8 mouse cellular contexts compared by ENCODE assay signal in genomic region chr11:101968791-101969190, GRCm38 (mm10). TPM values are rescaled to one million over a fixed set of nuclear protein-coding genes. Genes with fewer than 3 reads are reported as not detected.
DNase-seq lines count a peak whose midpoint lies in the region; ATAC-seq lines count a peak whose summit lies in the region.

No protein-coding gene starts in this region.

- DNase-seq in adrenal gland, adult 2 months, result peak; percentile 72
- peak; percentile 94 for DNase-seq in embryo, embryonic 10 days (ENCODE audit: low spot score)
- DNase-seq in gastrocnemius, postnatal 14 days, result peak; percentile 74
- peak; percentile 87 for DNase-seq in induced T-regulatory cell, adult 2 months (ENCODE audit: low read depth)
- DNase-seq in left cerebral cortex, adult 8-10 months (ENCODE audit: low spot score in 2 of 2), result peak; percentile 61 to 67
- DNase-seq in mesoderm, embryonic 11.5 days (ENCODE audit: low read depth, low spot score), result peak; percentile 93
- DNase-seq in skeletal muscle tissue, adult 2 months (ENCODE audit: low read depth, low spot score), result peak; percentile 82

- intact Hi-C loops in gastrocnemius, postnatal 14 days (cut with DNase I; ENCODE audit: low total_unique reads), result loop anchor here (1.0 kb wide), 1 partner anchor 49 kb away; no protein-coding TSS in a partner anchor

- no peak for ATAC-seq in activated CD4-positive, CD25-positive, alpha-beta regulatory T cell, adult 4 months

RNA-seq across cellular contexts. Expression of gene Sost, which starts 2.0 kb away (rescaled TPM):
- not detected for total RNA-seq in adrenal gland, adult 2 months (2021)
- 0.39 and 0.41 TPM in 2 replicates for polyA plus RNA-seq in adrenal gland, adult 2 months (2012; rRNA removed)
- total RNA-seq in gastrocnemius, postnatal 14 days (2021), result not detected
- under 1 TPM in 1 of 4 experiments, not detected in 3; 0.19 TPM for total RNA-seq in left cerebral cortex, adult 8-10 months (2022)
- not detected for polyA plus RNA-seq in activated CD4-positive, CD25-positive, alpha-beta regulatory T cell, adult 4 months (2017; shearing (Covaris generic))

RNA-seq across cellular contexts. Expression of gene Cfap97d1, which starts 15.3 kb away (rescaled TPM):
- total RNA-seq in adrenal gland, adult 2 months (2021), result not detected
- polyA plus RNA-seq in adrenal gland, adult 2 months (2012; rRNA removed), result not detected in 2 replicates
- not detected for total RNA-seq in gastrocnemius, postnatal 14 days (2021)
- not detected for total RNA-seq in left cerebral cortex, adult 8-10 months (2022)
- polyA plus RNA-seq in activated CD4-positive, CD25-positive, alpha-beta regulatory T cell, adult 4 months (2017; shearing (Covaris generic)), result not detected

RNA-seq across cellular contexts. Expression of gene Dusp3, which starts 18.0 kb away (rescaled TPM):
- 100 to 1,000 TPM in 1 of 2 experiments, 10 to 100 TPM in 1; 89.8 to 151 TPM for total RNA-seq in adrenal gland, adult 2 months (2021)
- 189 and 210 TPM in 2 replicates for polyA plus RNA-seq in adrenal gland, adult 2 months (2012; rRNA removed)
- 100 to 1,000 TPM; 140 to 151 TPM for total RNA-seq in gastrocnemius, postnatal 14 days (2021)
- 100 to 1,000 TPM; 194 to 239 (median 216) TPM for total RNA-seq in left cerebral cortex, adult 8-10 months (2022)
- 1 to 10 TPM; 1.3 to 1.9 TPM for polyA plus RNA-seq in activated CD4-positive, CD25-positive, alpha-beta regulatory T cell, adult 4 months (2017; shearing (Covaris generic))

RNA-seq across cellular contexts. Expression of gene Mpp3, which starts 59.5 kb away (rescaled TPM):
- 10 to 100 TPM in 1 of 2 experiments, 1 to 10 TPM in 1; 7.8 to 13.5 TPM for total RNA-seq in adrenal gland, adult 2 months (2021)
- 12.1 and 16.9 TPM in 2 replicates for polyA plus RNA-seq in adrenal gland, adult 2 months (2012; rRNA removed)
- total RNA-seq in gastrocnemius, postnatal 14 days (2021), result 10 to 100 TPM; 40.6 to 47.1 TPM
- 10 to 100 TPM; 73.8 to 85.2 (median 77.1) TPM for total RNA-seq in left cerebral cortex, adult 8-10 months (2022)
- polyA plus RNA-seq in activated CD4-positive, CD25-positive, alpha-beta regulatory T cell, adult 4 months (2017; shearing (Covaris generic)), result under 1 TPM in 1 of 2 experiments, not detected in 1; 0.36 TPM
